Mouse (Mus musculus): ENCODE data around the gene Mgat5. TPM values are rescaled to one million over a fixed set of nuclear protein-coding genes. Genes with fewer than 3 reads are reported as not detected.

Mgat5 gene
- polyA plus RNA-seq, 1 experiment: 4.9 TPM

DNA sequence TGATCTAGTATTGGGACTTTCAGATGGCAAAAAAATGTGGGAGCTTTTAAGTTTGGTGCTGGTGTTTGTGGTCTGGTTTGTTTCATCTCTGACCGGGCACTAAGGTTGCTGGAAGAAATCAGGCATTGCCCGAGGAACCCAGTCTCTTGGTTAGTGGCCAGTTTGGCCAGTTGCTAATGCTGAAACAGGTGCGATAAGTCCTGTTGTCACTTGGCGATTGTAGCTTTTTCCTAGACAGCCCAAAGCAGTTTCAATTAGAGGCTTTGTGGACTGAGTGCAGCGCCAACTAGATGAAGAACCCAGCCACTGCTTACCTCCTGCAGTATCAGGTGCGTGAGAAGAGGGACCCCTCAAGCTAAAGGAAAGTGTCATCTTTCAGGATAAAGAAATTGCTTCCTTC lies 248.6 kb downstream of the Mgat5 start:
- DNase-seq (ENCODE audit: low read depth in 1 of 2, low spot score in 2 of 2): no peak
- Histone ChIP-seq H3K27ac (ENCODE audit: insufficient read depth, low read length) (no peak overlapping the region), H3K4me3 (ENCODE audit: extremely low read depth, insufficient read depth, insufficient read length) (no peak overlapping the region), H3K36me3 (ENCODE audit: control insufficient read depth, insufficient read depth, low read length) (peaks cover 2% of the 10 kb centered on the region), H3K27me3 (ENCODE audit: control insufficient read depth, insufficient read depth, low read length) (no peaks in the 10 kb centered on the region), H3K4me1 (ENCODE audit: control insufficient read depth, insufficient read depth, insufficient read length) (no peaks in the 10 kb centered on the region)
- no peak for TF ChIP-seq CTCF (IDR thresholded peaks at IDR 0.05; ENCODE audit: extremely low read depth, insufficient read depth, insufficient read length, insufficient replicate concordance)
- no peak for TF ChIP-seq POLR2A (IDR thresholded peaks at IDR 0.05; ENCODE audit: low read depth, low read length)
- 95% methylated on average over 6 of the region's 6 CpGs for WGBS

GRCm38 (mm10) chr1:127459015-127459451 lies 254.2 kb downstream of the Mgat5 start:
- Histone ChIP-seq H3K27ac (ENCODE audit: insufficient read depth, low read length) (no peak overlapping the region), H3K4me1 (ENCODE audit: control insufficient read depth, insufficient read depth, insufficient read length) (no peaks in the 10 kb centered on the region), H3K27me3 (ENCODE audit: control insufficient read depth, insufficient read depth, low read length) (no peaks in the 10 kb centered on the region), H3K4me3 (ENCODE audit: extremely low read depth, insufficient read depth, insufficient read length) (no peak overlapping the region), H3K36me3 (ENCODE audit: control insufficient read depth, insufficient read depth, low read length) (peaks cover 13% of the 10 kb centered on the region)
- TF ChIP-seq CTCF (IDR thresholded peaks at IDR 0.05; ENCODE audit: extremely low read depth, insufficient read depth, insufficient read length, insufficient replicate concordance) (peak; percentile 59; the same call in 1 of the 2 replicates), POLR2A (IDR thresholded peaks at IDR 0.05; ENCODE audit: low read depth, low read length) (no peak)
- WGBS: 31% methylated on average over 6 of the region's 6 CpGs
- DNase-seq (ENCODE audit: low read depth in 1 of 2, low spot score in 2 of 2): peak; percentile 18 to 36

DNA sequence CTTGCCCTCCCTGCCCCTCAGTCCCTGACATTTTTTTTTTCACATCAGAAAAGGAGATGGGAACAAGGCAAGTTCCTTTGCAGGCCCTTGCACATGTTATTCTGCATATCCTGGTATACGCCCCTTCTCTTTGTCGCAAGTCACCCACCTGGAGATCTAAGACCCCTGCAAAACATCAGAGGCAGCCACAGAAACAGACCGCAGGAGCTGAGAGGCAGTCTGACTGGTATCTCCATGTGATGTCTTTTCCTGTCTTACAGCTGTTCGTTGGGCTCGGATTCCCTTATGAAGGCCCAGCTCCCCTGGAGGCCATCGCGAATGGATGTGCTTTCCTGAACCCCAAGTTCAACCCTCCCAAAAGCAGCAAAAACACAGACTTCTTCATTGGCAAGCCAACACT lies 254.8 kb downstream of the Mgat5 start:
- DNase-seq (ENCODE audit: low read depth in 1 of 2, low spot score in 2 of 2): no peak
- Histone ChIP-seq H3K27me3 (ENCODE audit: control insufficient read depth, insufficient read depth, low read length) (no peaks in the 10 kb centered on the region), H3K4me1 (ENCODE audit: control insufficient read depth, insufficient read depth, insufficient read length) (no peaks in the 10 kb centered on the region), H3K27ac (ENCODE audit: insufficient read depth, low read length) (no peak overlapping the region), H3K36me3 (ENCODE audit: control insufficient read depth, insufficient read depth, low read length) (peaks cover 13% of the 10 kb centered on the region), H3K4me3 (ENCODE audit: extremely low read depth, insufficient read depth, insufficient read length) (no peak overlapping the region)
- TF ChIP-seq CTCF (IDR thresholded peaks at IDR 0.05; ENCODE audit: extremely low read depth, insufficient read depth, insufficient read length, insufficient replicate concordance) (no peak), POLR2A (IDR thresholded peaks at IDR 0.05; ENCODE audit: low read depth, low read length) (no peak)
- 89% methylated on average over 7 of the region's 7 CpGs for WGBS

DNA sequence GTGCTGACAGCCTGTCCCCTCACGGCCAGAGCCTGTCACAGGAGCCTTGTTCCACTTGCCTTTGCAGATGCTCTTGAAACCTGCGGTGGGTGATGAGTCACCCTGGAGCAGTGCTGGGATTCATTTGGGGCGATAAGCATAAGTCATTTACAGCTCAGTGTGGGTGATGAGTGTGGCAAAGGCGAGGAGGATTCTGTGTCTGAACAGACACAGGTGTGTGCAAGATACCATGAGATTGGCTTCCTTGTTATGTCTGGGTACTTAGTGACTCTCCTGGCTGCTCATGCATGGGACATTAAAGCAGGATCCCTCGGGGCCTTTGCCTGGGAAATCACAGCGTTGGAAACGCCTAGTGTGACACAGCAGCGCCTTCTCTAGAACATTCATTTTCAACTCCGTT lies 256.2 kb downstream of the Mgat5 start:
- no peak for DNase-seq (ENCODE audit: low read depth in 1 of 2, low spot score in 2 of 2)
- Histone ChIP-seq H3K27ac (ENCODE audit: insufficient read depth, low read length) (no peak overlapping the region), H3K4me3 (ENCODE audit: extremely low read depth, insufficient read depth, insufficient read length) (no peak overlapping the region), H3K27me3 (ENCODE audit: control insufficient read depth, insufficient read depth, low read length) (no peaks in the 10 kb centered on the region), H3K4me1 (ENCODE audit: control insufficient read depth, insufficient read depth, insufficient read length) (no peaks in the 10 kb centered on the region), H3K36me3 (ENCODE audit: control insufficient read depth, insufficient read depth, low read length) (peaks cover 13% of the 10 kb centered on the region)
- WGBS: 56% methylated on average over 9 of the region's 9 CpGs
- TF ChIP-seq CTCF (IDR thresholded peaks at IDR 0.05; ENCODE audit: extremely low read depth, insufficient read depth, insufficient read length, insufficient replicate concordance) (no peak), POLR2A (IDR thresholded peaks at IDR 0.05; ENCODE audit: low read depth, low read length) (no peak)

DNA sequence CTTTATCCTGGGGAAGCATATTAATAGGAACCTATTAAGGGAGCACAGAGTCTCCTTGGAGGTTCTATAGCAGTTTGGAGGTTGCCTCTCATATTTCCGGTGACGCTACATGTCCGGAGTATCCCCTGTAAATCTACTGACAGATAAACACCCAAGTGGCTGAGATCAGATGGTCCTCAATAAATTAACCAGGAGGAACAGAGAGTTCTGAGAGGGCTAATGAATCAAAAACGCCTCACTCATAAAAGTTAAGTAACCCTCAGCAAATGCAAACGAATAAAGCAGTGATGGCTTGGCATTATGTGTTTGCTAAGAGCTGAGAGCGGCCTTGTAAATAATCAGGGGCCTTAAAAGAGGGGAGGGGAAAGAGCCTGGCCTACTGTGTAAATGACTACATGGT lies 259.2 kb downstream of the Mgat5 start:
- peaks cover 13% of the 10 kb centered on the region for H3K36me3 ChIP-seq (ENCODE audit: control insufficient read depth, insufficient read depth, low read length)
- 90% methylated on average over 6 of the region's 6 CpGs for WGBS

GRCm38 (mm10) chr1:127465292-127465691 lies 260.5 kb downstream of the Mgat5 start:
- no peak for DNase-seq (ENCODE audit: low read depth in 1 of 2, low spot score in 2 of 2)
- TF ChIP-seq CTCF (IDR thresholded peaks at IDR 0.05; ENCODE audit: extremely low read depth, insufficient read depth, insufficient read length, insufficient replicate concordance) (no peak), POLR2A (IDR thresholded peaks at IDR 0.05; ENCODE audit: low read depth, low read length) (no peak)
- Histone ChIP-seq H3K36me3 (ENCODE audit: control insufficient read depth, insufficient read depth, low read length) (peaks cover 8% of the 10 kb centered on the region), H3K27ac (ENCODE audit: insufficient read depth, low read length) (no peak overlapping the region), H3K27me3 (ENCODE audit: control insufficient read depth, insufficient read depth, low read length) (no peaks in the 10 kb centered on the region), H3K4me1 (ENCODE audit: control insufficient read depth, insufficient read depth, insufficient read length) (no peaks in the 10 kb centered on the region), H3K4me3 (ENCODE audit: extremely low read depth, insufficient read depth, insufficient read length) (no peak overlapping the region)
- 82% methylated on average over 6 of the region's 6 CpGs for WGBS

More for the DNA sequence above, 259.2 kb downstream of the Mgat5 start:
- no peak for TF ChIP-seq POLR2A (IDR thresholded peaks at IDR 0.05; ENCODE audit: low read depth, low read length)
- TF ChIP-seq CTCF (IDR thresholded peaks at IDR 0.05; ENCODE audit: extremely low read depth, insufficient read depth, insufficient read length, insufficient replicate concordance): no peak
- Histone ChIP-seq H3K4me1 (ENCODE audit: control insufficient read depth, insufficient read depth, insufficient read length) (no peaks in the 10 kb centered on the region), H3K4me3 (ENCODE audit: extremely low read depth, insufficient read depth, insufficient read length) (no peak overlapping the region), H3K27me3 (ENCODE audit: control insufficient read depth, insufficient read depth, low read length) (no peaks in the 10 kb centered on the region), H3K27ac (ENCODE audit: insufficient read depth, low read length) (no peak overlapping the region)
- no peak for DNase-seq (ENCODE audit: low read depth in 1 of 2, low spot score in 2 of 2)

DNA sequence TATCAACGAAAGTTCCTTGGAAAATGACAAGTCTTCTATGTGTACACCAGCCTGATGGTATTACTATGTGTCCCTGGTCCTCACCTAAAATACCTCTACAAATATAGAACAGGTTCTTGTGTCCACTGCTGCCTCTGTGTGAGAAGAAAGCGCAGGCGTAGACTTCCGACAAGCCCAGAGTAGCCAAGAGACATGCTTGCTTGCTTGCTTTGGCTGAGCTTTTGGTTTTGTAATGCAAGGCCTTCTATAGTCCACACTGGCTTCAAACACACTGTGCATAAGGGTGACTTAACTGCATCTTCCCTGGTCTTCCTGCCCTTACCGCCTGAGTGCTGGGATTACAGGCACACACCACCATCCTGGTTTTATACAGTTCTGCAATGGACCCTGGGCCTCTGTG lies 262.4 kb downstream of the Mgat5 start:
- DNase-seq (ENCODE audit: low read depth in 1 of 2, low spot score in 2 of 2): no peak
- Histone ChIP-seq H3K4me1 (ENCODE audit: control insufficient read depth, insufficient read depth, insufficient read length) (no peaks in the 10 kb centered on the region), H3K36me3 (ENCODE audit: control insufficient read depth, insufficient read depth, low read length) (peaks cover 3% of the 10 kb centered on the region), H3K27ac (ENCODE audit: insufficient read depth, low read length) (no peak overlapping the region), H3K27me3 (ENCODE audit: control insufficient read depth, insufficient read depth, low read length) (no peaks in the 10 kb centered on the region), H3K4me3 (ENCODE audit: extremely low read depth, insufficient read depth, insufficient read length) (no peak overlapping the region)
- TF ChIP-seq CTCF (IDR thresholded peaks at IDR 0.05; ENCODE audit: extremely low read depth, insufficient read depth, insufficient read length, insufficient replicate concordance) (no peak), POLR2A (IDR thresholded peaks at IDR 0.05; ENCODE audit: low read depth, low read length) (no peak)
- 94% methylated on average over 5 of the region's 5 CpGs for WGBS

Measured in spleen, adult 2 months (tissue).